Mouse (Mus musculus): ENCODE results near the gene Znhit3. TPM values are rescaled to one million over a fixed set of nuclear protein-coding genes. Genes with fewer than 3 reads are reported as not detected.

The Znhit3 gene
- total and polyA plus RNA-seq, 3 experiments: 2.4 to 40.2 (median 22.1) TPM

DNA sequence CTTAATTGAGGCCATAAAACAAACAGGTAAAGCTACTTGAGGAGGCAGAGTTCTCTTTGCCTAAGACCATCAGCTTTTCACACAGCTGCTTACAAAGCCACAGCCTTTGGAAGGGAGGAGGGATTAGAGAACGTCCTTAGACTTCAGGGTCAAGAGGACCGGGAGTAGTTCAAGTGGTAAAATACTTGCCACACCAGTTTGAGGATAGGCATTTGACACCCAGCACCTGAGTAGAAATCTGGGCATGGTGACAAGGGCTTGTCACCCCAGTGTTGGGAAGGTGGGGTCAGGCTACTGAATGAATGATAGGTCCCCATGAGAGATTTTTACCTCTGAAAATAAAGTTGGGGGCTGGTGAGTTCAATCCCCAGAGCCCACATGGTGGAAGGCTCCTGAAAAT is 36.4 kb upstream of the Znhit3 start:
- no peak overlapping the region for H3K4me3 ChIP-seq (ENCODE audit: low read depth, low read length)
- no peaks in the 10 kb centered on the region for H3K36me3 ChIP-seq (replicated peaks)
- DNase-seq (ENCODE audit: low spot score): no peak
- H3K27me3 ChIP-seq (ENCODE audit: insufficient read depth, low read length): peaks cover 24% of the 10 kb centered on the region
- no peaks in the 10 kb centered on the region for H3K4me1 ChIP-seq (ENCODE audit: insufficient read depth, low read depth, low read length)
- H3K9me3 ChIP-seq (replicated peaks): no peaks in the 10 kb centered on the region
- TF ChIP-seq GATA1 (IDR thresholded peaks at IDR 0.05; ENCODE audit: borderline replicate concordance, low read length): no peak
- no peak for TF ChIP-seq TAL1 (conservative IDR thresholded peaks at IDR 0.05; ENCODE audit: low read depth, low read length)
- no peak for TF ChIP-seq CTCF (IDR thresholded peaks at IDR 0.05; ENCODE audit: low read depth, low read length)
- no peak for TF ChIP-seq POLR2AphosphoS5 (IDR thresholded peaks at IDR 0.05; ENCODE audit: insufficient replicate concordance, low read depth, low read length)
- TF ChIP-seq GATA2 (IDR thresholded peaks at IDR 0.05; ENCODE audit: borderline replicate concordance, low read depth, low read length): no peak
- no peak for ATAC-seq (ENCODE audit: extremely low read depth, insufficient number of reproducible peaks, low FRiP score, poor library complexity, severe bottlenecking)

DNA sequence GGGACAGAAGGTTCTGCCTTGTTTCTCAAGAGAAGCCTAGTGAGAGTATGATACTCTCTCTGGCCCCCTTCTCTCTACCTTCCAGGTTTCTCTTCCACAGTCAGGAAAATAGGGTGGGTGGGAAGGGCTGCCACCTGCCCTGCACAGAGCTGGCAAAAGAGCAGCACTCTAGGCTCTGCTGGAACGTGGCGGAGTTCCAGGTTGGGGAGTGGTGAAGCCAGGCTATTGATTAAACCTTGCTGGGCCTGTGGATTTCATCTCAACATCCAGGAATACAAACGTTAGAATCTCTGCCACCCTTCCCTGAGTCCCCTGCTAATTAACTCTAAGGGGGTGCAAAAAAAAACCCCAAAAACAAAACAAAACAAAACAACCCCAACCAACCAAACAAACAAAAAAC is 32.4 kb upstream of the Znhit3 start:
- ATAC-seq (ENCODE audit: extremely low read depth, insufficient number of reproducible peaks, low FRiP score, poor library complexity, severe bottlenecking) (no peak), DNase-seq (ENCODE audit: low spot score) (no peak)
- no peak overlapping the region for H3K4me3 ChIP-seq (ENCODE audit: low read depth, low read length)
- H3K4me1 ChIP-seq (ENCODE audit: insufficient read depth, low read depth, low read length): no peaks in the 10 kb centered on the region
- no peaks in the 10 kb centered on the region for H3K36me3 ChIP-seq (replicated peaks)
- peaks cover 40% of the 10 kb centered on the region for H3K27me3 ChIP-seq (ENCODE audit: insufficient read depth, low read length)
- H3K9me3 ChIP-seq (replicated peaks): no peaks in the 10 kb centered on the region
- TF ChIP-seq CTCF (IDR thresholded peaks at IDR 0.05; ENCODE audit: low read depth, low read length) (no peak), TAL1 (conservative IDR thresholded peaks at IDR 0.05; ENCODE audit: low read depth, low read length) (no peak), GATA1 (IDR thresholded peaks at IDR 0.05; ENCODE audit: borderline replicate concordance, low read length) (no peak), GATA2 (IDR thresholded peaks at IDR 0.05; ENCODE audit: borderline replicate concordance, low read depth, low read length) (no peak), POLR2AphosphoS5 (IDR thresholded peaks at IDR 0.05; ENCODE audit: insufficient replicate concordance, low read depth, low read length) (no peak)

DNA sequence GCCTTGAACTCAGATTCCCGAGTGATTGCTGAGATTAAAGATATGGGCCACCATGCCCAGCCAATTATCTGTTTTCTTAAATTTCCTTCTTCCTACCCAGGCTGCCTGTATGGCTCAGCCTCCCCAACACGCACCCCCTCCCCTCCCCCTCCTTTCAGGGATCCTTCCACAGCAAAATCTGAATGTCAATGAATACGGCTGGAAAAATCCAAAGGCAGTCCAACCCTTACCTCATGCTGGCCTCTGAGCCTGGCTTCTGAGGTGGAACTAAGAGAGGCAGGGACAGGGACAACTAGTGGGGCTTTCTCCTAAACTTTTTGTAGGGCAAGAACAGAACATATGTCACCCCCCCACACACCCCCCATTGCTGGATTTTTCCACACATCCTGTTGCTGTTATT is 31.9 kb upstream of the Znhit3 start:
- ATAC-seq (ENCODE audit: extremely low read depth, insufficient number of reproducible peaks, low FRiP score, poor library complexity, severe bottlenecking) (no peak), DNase-seq (ENCODE audit: low spot score) (no peak)
- H3K4me3 ChIP-seq (ENCODE audit: low read depth, low read length): no peak overlapping the region
- no peaks in the 10 kb centered on the region for H3K36me3 ChIP-seq (replicated peaks)
- no peaks in the 10 kb centered on the region for H3K9me3 ChIP-seq (replicated peaks)
- no peaks in the 10 kb centered on the region for H3K4me1 ChIP-seq (ENCODE audit: insufficient read depth, low read depth, low read length)
- TF ChIP-seq GATA2 (IDR thresholded peaks at IDR 0.05; ENCODE audit: borderline replicate concordance, low read depth, low read length) (no peak), TAL1 (conservative IDR thresholded peaks at IDR 0.05; ENCODE audit: low read depth, low read length) (no peak)
- H3K27me3 ChIP-seq (ENCODE audit: insufficient read depth, low read length): peaks cover 44% of the 10 kb centered on the region

DNA sequence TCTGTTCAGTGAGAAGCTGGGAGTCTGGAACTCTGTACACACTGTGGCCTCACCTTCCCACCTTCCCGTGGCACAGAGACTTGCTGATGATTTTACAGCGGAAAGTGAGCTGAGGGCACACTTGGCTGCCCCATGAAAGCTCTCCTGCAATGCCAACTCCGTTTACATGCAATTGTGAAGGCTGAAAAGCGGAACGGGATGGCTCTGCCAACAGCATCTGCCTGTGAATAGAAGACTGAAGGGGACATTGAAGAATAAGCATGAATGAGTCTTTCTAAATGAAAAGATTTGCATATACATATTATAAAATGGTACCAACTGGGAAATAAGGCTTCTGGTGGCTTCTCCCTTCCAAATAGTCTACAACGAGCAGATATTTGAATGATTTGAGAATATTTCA is 31.0 kb upstream of the Znhit3 start:
- H3K27me3 ChIP-seq (ENCODE audit: insufficient read depth, low read length): peaks cover 50% of the 10 kb centered on the region
- H3K4me3 ChIP-seq (ENCODE audit: low read depth, low read length): no peak overlapping the region
- H3K9me3 ChIP-seq (replicated peaks): no peaks in the 10 kb centered on the region
- ATAC-seq (ENCODE audit: extremely low read depth, insufficient number of reproducible peaks, low FRiP score, poor library complexity, severe bottlenecking): no peak
- DNase-seq (ENCODE audit: low spot score): no peak
- TF ChIP-seq CTCF (IDR thresholded peaks at IDR 0.05; ENCODE audit: low read depth, low read length) (no peak), GATA1 (IDR thresholded peaks at IDR 0.05; ENCODE audit: borderline replicate concordance, low read length) (no peak), TAL1 (conservative IDR thresholded peaks at IDR 0.05; ENCODE audit: low read depth, low read length) (no peak), GATA2 (IDR thresholded peaks at IDR 0.05; ENCODE audit: borderline replicate concordance, low read depth, low read length) (no peak), POLR2AphosphoS5 (IDR thresholded peaks at IDR 0.05; ENCODE audit: insufficient replicate concordance, low read depth, low read length) (no peak)
- H3K4me1 ChIP-seq (ENCODE audit: insufficient read depth, low read depth, low read length): no peaks in the 10 kb centered on the region
- H3K36me3 ChIP-seq (replicated peaks): no peaks in the 10 kb centered on the region

DNA sequence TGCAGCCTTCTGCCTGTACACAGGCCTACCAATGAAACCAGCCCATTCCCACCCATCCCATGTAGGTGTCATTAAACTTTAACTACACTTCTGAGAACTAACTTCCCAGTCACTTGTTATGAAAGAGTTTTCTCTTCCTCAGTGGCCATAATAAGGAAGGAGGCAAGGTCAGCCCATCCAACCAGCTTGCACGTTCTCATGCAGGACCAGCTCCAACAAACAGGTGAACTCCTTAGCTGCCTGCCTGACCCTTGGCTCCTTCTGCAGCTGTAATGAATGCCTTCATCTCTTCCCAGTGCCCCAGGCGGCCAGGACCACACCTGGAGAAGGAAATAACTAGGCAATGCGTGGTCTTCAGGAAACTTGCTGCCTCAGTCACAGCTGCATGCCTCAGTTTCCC is 29.7 kb upstream of the Znhit3 start:
- Histone ChIP-seq H3K4me1 (ENCODE audit: insufficient read depth, low read depth, low read length) (no peaks in the 10 kb centered on the region), H3K4me3 (ENCODE audit: low read depth, low read length) (no peak overlapping the region), H3K9me3 (replicated peaks) (no peaks in the 10 kb centered on the region), H3K27me3 (ENCODE audit: insufficient read depth, low read length) (peaks cover 50% of the 10 kb centered on the region), H3K36me3 (replicated peaks) (no peaks in the 10 kb centered on the region)
- DNase-seq (ENCODE audit: low spot score) (no peak), ATAC-seq (ENCODE audit: extremely low read depth, insufficient number of reproducible peaks, low FRiP score, poor library complexity, severe bottlenecking) (no peak)
- TF ChIP-seq TAL1 (conservative IDR thresholded peaks at IDR 0.05; ENCODE audit: low read depth, low read length): no peak
- TF ChIP-seq GATA1 (IDR thresholded peaks at IDR 0.05; ENCODE audit: borderline replicate concordance, low read length): no peak
- no peak for TF ChIP-seq GATA2 (IDR thresholded peaks at IDR 0.05; ENCODE audit: borderline replicate concordance, low read depth, low read length)
- no peak for TF ChIP-seq POLR2AphosphoS5 (IDR thresholded peaks at IDR 0.05; ENCODE audit: insufficient replicate concordance, low read depth, low read length)
- no peak for TF ChIP-seq CTCF (IDR thresholded peaks at IDR 0.05; ENCODE audit: low read depth, low read length)

DNA sequence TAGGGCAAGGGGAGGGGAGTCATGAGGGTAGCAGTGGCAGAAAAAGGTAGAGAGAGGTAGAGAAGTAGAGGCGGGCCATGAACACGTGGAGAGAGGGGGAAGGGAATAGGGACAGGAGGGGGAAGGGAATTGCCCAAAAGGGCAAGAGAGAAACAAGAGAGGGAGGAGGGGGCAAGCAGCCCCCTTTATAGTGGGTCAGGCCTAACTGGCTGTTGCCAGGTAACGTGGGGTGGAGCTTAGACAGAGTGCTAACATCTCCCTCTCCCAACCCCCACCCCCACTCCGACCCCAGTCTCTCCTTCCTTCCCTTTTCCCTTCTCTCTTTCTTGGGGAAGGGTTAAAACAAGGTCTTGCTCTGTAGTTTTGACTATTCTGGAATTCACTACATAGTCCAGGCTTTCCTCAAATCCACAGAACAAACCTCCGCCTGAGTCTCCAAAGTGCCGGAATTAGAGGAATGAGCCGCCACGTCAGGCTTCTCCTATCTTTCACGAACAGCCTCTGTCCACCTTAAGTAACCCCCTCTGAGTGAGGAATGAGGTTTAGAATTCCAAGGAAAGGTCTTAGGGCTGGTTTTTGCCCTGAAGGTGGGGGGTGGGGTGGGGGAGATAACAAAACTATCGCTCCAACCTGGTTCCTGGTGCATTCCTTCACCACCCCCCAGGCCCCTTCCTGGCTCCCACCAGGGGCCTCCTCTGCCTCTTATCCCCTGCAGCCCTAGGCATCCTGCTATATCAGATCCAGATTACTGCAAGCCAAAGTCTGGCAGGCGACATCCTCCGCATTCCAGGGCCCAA is 28.7 kb upstream of the Znhit3 start:
- Histone ChIP-seq H3K4me1 (ENCODE audit: insufficient read depth, low read depth, low read length) (no peaks in the 10 kb centered on the region), H3K36me3 (replicated peaks) (no peaks in the 10 kb centered on the region), H3K27me3 (ENCODE audit: insufficient read depth, low read length) (peaks cover 46% of the 10 kb centered on the region), H3K4me3 (ENCODE audit: low read depth, low read length) (no peak overlapping the region), H3K9me3 (replicated peaks) (no peaks in the 10 kb centered on the region)
- ATAC-seq (ENCODE audit: extremely low read depth, insufficient number of reproducible peaks, low FRiP score, poor library complexity, severe bottlenecking) (no peak), DNase-seq (ENCODE audit: low spot score) (no peak)
- TF ChIP-seq GATA1 (IDR thresholded peaks at IDR 0.05; ENCODE audit: borderline replicate concordance, low read length) (no peak), POLR2AphosphoS5 (IDR thresholded peaks at IDR 0.05; ENCODE audit: insufficient replicate concordance, low read depth, low read length) (no peak), TAL1 (conservative IDR thresholded peaks at IDR 0.05; ENCODE audit: low read depth, low read length) (no peak), GATA2 (IDR thresholded peaks at IDR 0.05; ENCODE audit: borderline replicate concordance, low read depth, low read length) (no peak), CTCF (IDR thresholded peaks at IDR 0.05; ENCODE audit: low read depth, low read length) (no peak)
